Mouse (Mus musculus) layer of hippocampus, postnatal 36 days (tissue): Measurements from ENCODE around the gene Cfap70. TPM values are rescaled to one million over a fixed set of nuclear protein-coding genes. Genes with fewer than 3 reads are reported as not detected.

Source experiments
- DNase-seq, 2 experiments: peaks; one replicate each; pipeline ENCODE4 v3.0.0; 2022
- total RNA-seq, 2 experiments: library from RNA; stranded (reverse); gene quantifications; 2 replicates each; pipeline ENCODE4 v1.2.3; 2021

Cfap70 gene
- total RNA-seq, 2 experiments from 2014 or later: 0.75 to 2.4 TPM

- DNase-seq: no peak
These were observed 29.8 kb downstream of the Cfap70 start for GRCm38 (mm10) chr14:20422257-20422656.

GRCm38 (mm10) chr14:20400071-20400470 lies 52.0 kb downstream of the Cfap70 start:
- DNase-seq: no peak

GRCm38 (mm10) chr14:20398864-20399263 lies 53.2 kb downstream of the Cfap70 start:
- DNase-seq: no peak

- DNase-seq: no peak
These were observed 54.8 kb downstream of the Cfap70 start for GRCm38 (mm10) chr14:20397220-20397619.

GRCm38 (mm10) chr14:20393205-20393913 lies 58.7 kb downstream of the Cfap70 start, which contains the start of gene Mrps16:
Mrps16 (minus strand) TSS chr14:20393634.
- peak; percentile 93 for DNase-seq

- DNase-seq: no peak
These were observed 59.7 kb downstream of the Cfap70 start for GRCm38 (mm10) chr14:20392326-20392725.

GRCm38 (mm10) chr14:20389446-20390079 lies 62.5 kb downstream of the Cfap70 start:
- DNase-seq: no peak

GRCm38 (mm10) chr14:20388441-20389129 lies 63.4 kb downstream of the Cfap70 start, which contains the start of gene Dnajc9:
Dnajc9 (minus strand) TSS chr14:20388910.
- peak; percentile 93 for DNase-seq

GRCm38 (mm10) chr14:20379753-20380430 lies 72.1 kb downstream of the Cfap70 start:
- no peak for DNase-seq

GRCm38 (mm10) chr14:20379087-20379640 lies 72.9 kb downstream of the Cfap70 start:
- no peak for DNase-seq

GRCm38 (mm10) chr14:20378313-20379061 lies 73.5 kb downstream of the Cfap70 start:
- no peak for DNase-seq

GRCm38 (mm10) chr14:20377112-20377521 lies 74.9 kb downstream of the Cfap70 start:
- DNase-seq: no peak

GRCm38 (mm10) chr14:20371854-20372253 lies 80.2 kb downstream of the Cfap70 start:
- DNase-seq: no peak

- DNase-seq: no peak
These were observed 81.2 kb downstream of the Cfap70 start for GRCm38 (mm10) chr14:20370798-20371197.

- DNase-seq: no peak
These were observed 83.8 kb downstream of the Cfap70 start for GRCm38 (mm10) chr14:20368271-20368670.

GRCm38 (mm10) chr14:20363230-20363629 lies 88.8 kb downstream of the Cfap70 start:
- DNase-seq: no peak

GRCm38 (mm10) chr14:20347991-20348541 lies 104.0 kb downstream of the Cfap70 start, which contains the start of the genes Ecd and Fam149b:
Ecd (minus strand) TSS chr14:20348121.
Fam149b (plus strand) TSS chr14:20348162.
- DNase-seq: peak; percentile 90 to 94

- DNase-seq: no peak
These were observed 104.5 kb downstream of the Cfap70 start for GRCm38 (mm10) chr14:20347441-20347990.

GRCm38 (mm10) chr14:20345885-20346284 lies 106.1 kb downstream of the Cfap70 start:
- no peak for DNase-seq
